Mouse (Mus musculus) layer of hippocampus, postnatal 14 days (tissue): ENCODE results near the gene Lgals9. TPM values are rescaled to one million over a fixed set of nuclear protein-coding genes. Genes with fewer than 3 reads are reported as not detected.
A peak's percentile ranks its signal among the peaks of the same experiment; 100 is the strongest.

Source experiments
- DNase-seq, 2 experiments: peaks; one replicate each; pipeline ENCODE4 v3.0.0; 2021 to 2022; ENCODE audit warnings: low spot score in 2 of 2, mixed read lengths in 1 of 2
- total RNA-seq, 2 experiments: library from RNA; stranded (reverse); gene quantifications; 2 replicates each; pipeline ENCODE4 v1.2.3; 2021

Lgals9 gene
- total RNA-seq, 2 experiments from 2014 or later: 7.2 to 7.4 TPM

DNA sequence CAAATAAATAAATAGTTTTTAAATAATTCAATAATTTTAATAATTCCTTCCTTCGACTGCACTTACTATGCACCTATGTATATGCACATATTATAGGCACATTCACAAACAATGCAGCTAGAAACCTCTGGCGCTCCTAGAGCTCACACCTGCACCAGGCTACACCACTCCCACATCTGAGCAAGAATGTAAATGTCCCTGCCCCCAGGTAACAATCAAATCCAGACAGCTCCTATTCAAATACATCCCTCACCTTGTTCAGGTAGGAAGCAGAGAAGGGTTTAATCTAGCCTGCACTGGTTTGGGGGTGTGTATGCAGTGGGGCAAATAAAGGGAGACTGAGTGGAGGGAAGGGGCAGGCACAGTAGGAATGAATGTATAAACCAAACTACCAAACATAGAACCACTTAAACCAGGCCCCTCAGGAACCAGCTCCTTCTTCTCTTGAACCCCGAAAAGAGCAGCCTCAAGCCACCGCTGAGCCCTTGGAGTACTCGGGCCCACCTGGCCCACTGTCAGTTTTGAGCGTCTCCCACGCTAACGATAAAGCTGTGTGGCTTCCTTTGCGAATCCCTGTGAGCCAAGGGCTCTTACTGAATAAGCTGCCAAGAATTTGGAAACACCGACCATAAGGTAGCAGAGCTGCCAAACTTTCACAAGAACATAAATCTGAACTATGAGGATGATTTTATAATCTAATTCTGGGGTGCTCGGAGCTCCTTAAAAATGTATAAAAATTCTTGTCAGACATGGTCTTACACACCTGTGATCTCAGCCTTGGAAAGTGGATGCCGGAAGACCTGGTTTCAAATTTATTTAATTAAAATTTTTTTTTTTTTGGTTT is 6.3 kb downstream of the Lgals9 start:
- no peak for DNase-seq

DNA sequence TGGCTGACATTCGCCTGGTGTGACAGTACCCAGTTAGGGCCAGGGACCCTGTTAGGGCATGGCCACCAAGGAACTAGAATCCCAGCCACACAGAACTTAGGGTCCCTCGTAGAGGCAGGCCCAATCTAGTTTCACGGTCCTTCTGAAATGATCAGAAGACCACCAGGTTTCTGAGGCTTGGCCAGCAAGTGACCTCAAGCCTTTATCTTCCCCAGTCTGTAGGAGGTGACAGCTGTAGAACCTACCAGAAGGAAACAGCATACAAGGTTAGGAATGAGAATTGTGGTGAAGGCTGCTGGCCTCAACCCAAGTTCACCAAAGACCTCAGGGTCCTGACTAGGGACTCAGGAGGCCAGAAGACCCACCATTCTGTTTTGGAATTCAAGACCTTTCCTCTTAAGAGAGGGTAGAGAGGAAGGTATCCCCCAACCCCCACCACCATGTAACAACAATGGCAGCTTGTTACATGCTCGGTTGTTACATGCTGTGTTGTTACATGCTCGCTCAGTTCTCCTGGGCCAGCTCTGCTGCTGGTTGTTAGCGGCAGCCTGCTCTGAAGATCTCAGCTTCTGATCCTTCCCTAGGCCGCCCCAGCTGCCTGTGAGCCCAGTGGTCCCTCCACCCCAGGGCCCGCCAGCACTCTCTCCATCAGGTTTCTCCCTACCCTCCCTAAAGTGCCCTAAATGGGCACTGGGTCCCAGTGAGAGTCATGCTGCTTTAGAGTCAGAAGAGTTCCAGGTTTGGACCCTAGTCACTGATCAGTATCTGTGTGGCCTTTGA is 7.8 kb downstream of the Lgals9 start:
- no peak for DNase-seq

DNA sequence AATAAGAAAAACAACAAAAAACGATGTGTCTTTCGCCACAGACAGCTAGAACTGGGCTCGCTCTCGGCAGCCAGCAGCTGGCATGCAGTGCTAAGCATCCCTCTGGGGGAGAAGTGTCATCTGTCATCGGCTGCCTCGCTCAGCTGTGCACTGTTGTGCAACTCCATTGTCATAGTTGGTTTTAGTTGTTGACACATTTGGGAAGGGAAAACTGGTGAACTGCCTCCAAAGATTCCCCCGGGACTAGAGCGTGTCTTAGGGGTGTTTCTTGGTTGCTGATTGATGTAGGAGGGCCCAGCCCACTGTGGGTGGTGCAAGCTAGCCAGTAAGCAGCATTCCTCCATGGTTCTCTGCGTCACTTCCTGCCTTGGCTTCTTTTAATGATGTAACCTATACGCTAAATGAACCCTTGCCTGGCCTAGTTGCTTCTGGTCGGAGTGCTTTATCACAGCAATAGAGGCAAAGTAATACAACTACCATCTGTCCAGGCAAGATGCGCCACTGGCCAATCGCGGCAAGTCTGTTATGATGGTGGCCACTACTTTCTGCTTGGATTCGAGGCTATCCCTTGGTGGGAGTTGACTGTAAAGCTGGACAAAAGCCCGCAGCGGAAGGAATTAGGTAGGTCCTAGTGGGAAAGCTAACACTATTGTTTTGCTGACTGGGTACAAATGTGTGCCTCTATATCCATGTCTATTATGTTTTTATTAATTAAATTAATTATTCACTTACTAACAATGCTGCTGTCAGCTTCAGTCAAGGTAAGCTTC is 11.2 kb downstream of the Lgals9 start:
- DNase-seq: peak in 1 of 2 experiments; percentile 37

- no peak for DNase-seq
Observed at GRCm38 (mm10) chr11:78972811-78973351, 11.9 kb downstream of the Lgals9 start.

DNA sequence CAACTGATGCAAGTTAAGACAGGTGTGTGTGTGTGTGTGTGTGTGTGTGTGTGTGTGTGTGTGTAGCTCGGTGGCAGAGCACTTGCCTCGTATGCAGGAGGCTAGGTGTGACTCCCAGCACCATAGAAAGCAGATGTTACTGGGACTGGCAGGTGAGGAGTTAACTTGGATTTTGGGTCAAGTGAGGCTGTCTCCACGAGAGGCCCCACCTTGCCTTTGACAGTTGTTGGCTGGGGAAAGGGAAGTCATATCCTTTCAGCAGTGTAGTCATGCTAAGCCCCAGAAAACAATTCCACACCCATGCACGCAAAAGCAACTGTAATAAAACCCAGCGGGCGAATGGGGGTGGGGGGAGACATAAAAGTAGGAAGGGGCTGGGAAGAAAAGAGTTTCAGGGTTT is 12.4 kb downstream of the Lgals9 start:
- no peak for DNase-seq

DNA sequence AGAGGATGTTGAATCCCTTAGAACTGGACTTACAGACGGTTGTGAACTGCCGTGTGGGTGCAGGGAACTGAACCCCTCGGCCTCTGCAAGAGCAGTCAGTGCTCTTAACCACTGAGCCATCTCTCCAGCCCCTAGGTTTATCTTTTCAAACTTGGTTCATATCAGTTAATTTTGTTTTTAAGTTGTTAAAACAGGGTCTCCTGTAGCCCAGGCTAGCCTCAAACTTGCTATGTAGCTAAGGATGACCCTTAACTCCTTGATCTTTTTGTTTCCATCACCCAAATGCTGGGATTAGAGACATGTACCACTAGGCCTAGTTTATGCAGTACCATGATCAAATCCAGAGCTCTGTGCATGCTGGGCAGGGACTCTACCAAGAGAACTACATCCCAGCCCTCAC is 13.0 kb downstream of the Lgals9 start:
- no peak for DNase-seq

- no peak for DNase-seq
Observed at GRCm38 (mm10) chr11:78971096-78971495, 13.7 kb downstream of the Lgals9 start.

GRCm38 (mm10) chr11:78968121-78968520 is 16.6 kb downstream of the Lgals9 start:
- no peak for DNase-seq

DNA sequence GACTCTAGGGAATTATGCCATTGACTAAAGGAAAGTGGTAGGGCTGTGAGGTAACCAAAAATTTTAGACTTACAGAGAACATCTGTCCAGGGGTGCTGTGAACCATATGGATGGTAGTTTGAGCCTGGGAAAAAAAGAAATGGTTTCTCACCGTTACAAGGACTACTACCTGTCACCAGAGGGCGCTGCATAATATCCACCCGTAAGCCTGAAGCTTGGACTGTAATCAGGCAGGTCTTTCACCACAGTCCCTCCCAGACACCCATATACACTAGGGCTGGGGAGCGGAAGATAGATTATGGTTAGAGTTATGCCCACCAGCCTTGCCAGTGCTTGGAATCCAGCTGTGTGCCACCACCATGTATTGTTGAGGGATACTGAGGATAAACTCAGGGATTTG is 17.4 kb downstream of the Lgals9 start:
- DNase-seq: peak in 1 of 2 experiments; percentile 34

DNA sequence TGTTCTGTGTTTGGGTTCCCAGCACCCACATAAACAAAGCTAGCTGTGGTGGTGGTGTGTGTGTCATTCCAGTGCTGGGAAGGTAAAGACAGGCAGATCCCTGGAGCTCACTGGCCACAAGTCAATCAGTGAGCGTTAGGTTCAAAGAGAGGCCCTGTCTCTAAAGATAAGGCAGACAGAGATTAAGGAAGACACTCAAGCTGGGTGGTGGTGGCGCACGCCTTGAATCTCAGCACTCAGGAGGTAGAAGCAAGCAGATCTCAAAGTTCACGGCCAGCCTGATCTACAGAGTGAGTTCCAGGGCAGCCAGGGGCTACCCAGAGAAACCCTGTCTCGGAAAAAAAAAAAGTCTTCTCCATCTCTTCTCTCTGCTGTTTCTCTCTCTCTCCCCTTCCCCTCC is 23.5 kb downstream of the Lgals9 start:
- DNase-seq: no peak

GRCm38 (mm10) chr11:78959841-78960520 is 24.8 kb downstream of the Lgals9 start:
- peak in 1 of 2 experiments; percentile 24 for DNase-seq

DNA sequence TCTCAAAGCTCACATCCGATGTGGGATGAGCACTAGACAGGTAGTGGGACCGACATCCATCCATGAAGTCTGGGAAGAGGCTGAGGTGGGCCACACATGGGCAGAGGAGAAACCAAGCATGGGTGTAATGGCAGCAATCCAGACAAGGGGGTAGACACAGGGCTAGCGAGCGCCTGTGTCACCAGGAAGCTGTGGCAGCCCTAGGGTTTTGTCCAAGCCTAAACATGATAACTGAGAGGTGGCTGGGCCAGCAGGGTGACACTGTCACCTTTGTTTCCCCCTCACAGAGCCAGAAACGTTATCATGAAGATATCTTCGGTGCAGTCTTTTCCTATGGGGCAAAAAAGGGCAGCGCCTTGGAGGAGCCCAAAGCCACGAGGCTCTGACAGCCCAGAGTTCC is 25.4 kb downstream of the Lgals9 start:
- DNase-seq: no peak

GRCm38 (mm10) chr11:78956260-78956659 is 28.5 kb downstream of the Lgals9 start:
- DNase-seq: peak; percentile 82 to 89

DNA sequence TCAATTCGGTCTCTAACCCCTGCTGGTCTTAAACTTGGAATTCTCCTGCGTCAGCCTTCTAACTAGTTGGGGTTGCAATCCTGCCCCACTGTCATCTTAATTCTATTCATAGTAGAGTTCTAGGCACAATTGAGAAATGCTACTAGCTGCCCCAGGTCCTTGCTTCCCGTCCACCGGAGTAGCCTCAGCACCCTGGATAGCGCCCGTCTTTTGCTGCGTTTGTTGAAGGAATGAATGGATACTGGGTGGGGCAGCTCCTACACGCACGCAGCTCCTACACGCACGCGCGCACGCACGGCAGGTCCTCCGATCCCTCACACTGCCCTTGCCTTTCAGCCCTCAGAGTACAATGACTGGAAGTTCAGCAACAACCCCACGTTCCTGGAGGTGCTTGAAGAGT is 32.3 kb downstream of the Lgals9 start:
- DNase-seq: no peak

GRCm38 (mm10) chr11:78950365-78950764 is 34.4 kb downstream of the Lgals9 start:
- no peak for DNase-seq

- DNase-seq: no peak
Observed at GRCm38 (mm10) chr11:78943083-78943482, 41.7 kb downstream of the Lgals9 start.

GRCm38 (mm10) chr11:78935178-78935577 is 49.6 kb downstream of the Lgals9 start:
- DNase-seq: no peak

GRCm38 (mm10) chr11:78934727-78935126 is 50.0 kb downstream of the Lgals9 start:
- no peak for DNase-seq

DNA sequence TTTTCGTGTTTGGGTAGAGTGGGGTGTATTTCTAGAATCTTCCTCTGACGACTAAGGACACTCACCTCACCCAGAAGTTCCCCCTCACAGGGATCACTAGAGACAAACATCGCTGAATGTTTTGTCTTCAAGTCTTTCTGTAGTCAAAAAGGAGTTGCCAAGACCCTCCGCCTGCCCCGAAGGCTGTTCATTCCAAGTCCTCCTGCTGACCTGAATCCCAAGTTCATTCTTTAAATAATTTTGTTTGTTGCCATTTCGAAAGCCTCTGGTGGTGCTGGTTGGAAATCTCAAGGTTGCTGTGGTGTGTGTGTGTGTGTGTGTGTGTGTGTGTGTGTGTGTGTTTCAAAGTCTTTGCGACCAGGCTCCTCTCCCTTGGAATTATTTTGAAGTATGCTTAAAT is 50.4 kb downstream of the Lgals9 start:
- DNase-seq: no peak

DNA sequence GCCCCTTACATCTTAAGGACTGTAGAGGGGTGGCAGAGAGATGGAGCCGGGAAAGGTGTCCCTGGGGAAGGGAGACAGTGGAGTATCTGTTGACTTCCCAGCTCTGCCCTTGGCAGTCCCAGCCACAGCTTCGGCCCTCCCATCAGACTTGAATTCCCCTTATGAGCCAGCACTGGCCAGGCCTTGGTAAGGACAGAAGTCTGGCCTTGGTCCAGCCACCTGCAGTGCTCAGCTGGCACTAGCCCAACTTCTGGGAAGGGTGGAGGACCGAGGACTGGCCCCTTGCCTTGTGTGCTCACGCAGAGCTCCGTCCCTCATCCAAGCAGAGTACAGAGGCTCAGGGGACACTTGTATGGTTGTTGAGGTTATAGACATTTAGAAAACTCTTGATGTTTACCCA is 55.4 kb downstream of the Lgals9 start:
- DNase-seq: peak; percentile 47 to 67

DNA sequence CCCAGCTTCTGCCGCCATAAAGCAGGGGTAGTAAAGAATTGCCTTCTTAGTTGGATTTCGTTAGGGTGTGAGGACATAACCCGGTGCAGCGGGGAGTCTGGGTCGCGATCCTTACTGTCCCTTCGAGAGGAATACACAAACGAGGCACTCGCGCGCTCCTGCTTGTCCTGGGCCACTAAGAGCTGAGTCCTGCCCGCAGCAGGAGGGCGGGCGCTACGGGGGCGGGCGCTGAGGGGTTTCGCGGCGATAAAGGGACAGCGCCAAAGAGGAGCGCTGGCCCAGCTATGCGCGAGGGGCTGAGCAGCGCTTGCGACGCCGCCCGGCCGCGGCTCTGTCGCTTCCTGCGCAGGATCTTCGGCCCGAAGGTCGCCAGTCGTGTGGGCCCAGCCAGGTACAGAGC is 59.8 kb downstream of the Lgals9 start:
- DNase-seq: no peak
